Mouse (Mus musculus) T-helper 2 cell (primary cell): ENCODE measurements around the gene Mpg.

ENCODE experiments used
- in situ Hi-C: fragments of 300-600 bp; cut with MboI, MseI; formaldehyde crosslinking; loops from one replicate; pipeline ENCODE4 v1.15.1; 2025; ENCODE audit warnings: high pct_unique_total_duplicates

The Mpg gene

DNA sequence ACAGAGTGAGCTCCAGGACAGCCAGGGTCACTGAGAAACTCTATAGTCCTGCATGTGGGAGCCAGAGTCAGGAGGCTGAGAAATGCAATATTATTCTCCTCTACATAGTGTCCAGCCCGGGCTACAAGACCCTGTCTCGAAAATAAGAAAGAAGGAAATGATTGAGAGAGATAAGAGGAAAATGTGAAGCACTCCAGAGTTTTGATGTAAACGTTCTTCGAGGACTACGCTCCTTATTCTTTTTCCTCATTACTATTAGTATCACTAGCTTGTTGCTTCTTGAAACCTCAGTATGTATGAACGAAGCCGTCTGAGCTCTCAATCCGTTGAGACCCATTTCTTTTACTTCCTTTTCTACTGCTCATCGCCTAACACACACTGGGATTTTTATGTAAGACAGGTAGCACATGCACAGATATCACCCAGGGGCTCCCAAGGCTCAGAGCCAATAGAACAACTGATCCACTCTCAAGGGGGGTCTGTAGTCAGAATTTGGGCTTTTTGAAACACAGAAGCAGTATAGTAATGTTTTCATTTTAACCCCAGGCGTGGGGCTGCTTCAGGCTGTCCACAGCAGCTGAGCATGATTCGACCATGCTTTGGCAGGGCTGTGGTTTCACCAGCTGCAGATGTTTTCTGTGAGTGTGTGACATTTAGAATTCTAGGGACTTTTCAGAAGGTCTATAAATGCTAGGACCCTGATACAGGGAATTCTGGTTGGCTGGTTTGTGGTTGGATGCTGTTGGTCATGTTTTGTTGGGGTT is 24.2 kb upstream of the Mpg start:
- in situ Hi-C loops: no loop called here

- in situ Hi-C loops: loop anchor here (5.0 kb wide), 1 partner anchor 342 kb away; no protein-coding TSS in a partner anchor
Observed at GRCm38 (mm10) chr11:32205058-32205873, 21.0 kb upstream of the Mpg start, which contains the start of gene Snrnp25. Gene Snrnp25, plus strand, starts transcription at chr11:32205415.

DNA sequence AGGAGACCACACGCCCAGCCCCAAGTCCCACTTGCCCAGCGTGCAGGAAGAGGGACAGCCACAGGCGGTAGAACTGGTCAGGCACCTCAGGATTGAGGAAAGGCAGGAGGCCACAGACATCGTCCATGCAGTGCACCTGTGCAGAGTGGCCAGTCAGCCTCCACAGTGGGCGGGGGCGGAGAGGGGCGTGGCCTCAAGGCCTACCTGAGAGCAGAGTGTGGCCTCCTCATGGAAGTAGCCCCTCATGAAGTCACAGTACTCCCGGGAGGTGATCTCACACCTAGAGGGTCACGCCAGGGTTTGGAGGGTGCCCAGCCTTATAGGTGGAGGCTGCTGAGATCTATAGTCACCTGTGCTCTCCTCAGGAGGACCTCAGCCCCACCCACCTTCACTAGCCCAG is 15.7 kb upstream of the Mpg start:
- in situ Hi-C loops: no loop called here

- in situ Hi-C loops: no loop called here
Observed at GRCm38 (mm10) chr11:32215372-32216162, 10.7 kb upstream of the Mpg start.

DNA sequence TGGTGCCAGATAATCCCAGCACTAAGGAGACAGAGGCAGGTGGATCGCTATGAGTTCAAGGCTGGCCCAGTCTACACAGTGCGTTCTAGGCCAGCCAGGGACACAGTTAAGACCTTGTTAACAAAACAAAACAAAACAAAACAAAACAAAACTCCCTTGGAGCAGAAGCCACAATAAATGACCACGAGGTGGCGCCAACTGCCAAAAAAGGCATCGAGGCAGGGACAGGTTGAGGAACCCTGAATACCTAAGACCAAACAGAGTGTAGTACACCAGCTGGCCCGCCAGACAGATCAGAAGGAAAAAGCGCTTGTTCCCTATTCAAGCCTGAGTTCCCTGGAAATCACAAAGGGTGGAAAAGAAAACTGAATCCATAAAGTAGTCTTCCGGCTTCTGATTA is 9.5 kb upstream of the Mpg start:
- in situ Hi-C loops: no loop called here

GRCm38 (mm10) chr11:32218501-32219050 is 7.7 kb upstream of the Mpg start:
- in situ Hi-C loops: no loop called here

DNA sequence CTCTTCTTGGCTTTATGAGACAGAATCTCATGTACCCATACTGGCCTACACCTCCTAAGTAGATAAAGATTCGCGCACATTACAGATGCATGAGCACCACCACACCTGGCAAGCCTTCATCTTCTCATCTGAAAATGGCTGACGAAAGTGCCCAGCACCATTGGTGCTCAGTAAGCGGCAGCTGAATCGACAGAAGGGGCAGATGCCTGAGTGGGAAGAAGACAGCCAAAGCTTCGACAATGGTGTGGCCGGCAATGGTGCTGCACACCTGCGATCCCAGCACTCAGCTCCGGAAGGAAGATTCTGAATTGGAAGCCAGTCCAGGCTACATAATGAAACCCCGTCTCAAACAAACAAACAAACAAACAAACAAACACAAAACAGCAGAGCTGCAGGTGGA is 7.0 kb upstream of the Mpg start:
- in situ Hi-C loops: no loop called here

- in situ Hi-C loops: no loop called here
Observed at GRCm38 (mm10) chr11:32220607-32221224, 5.6 kb upstream of the Mpg start.

DNA sequence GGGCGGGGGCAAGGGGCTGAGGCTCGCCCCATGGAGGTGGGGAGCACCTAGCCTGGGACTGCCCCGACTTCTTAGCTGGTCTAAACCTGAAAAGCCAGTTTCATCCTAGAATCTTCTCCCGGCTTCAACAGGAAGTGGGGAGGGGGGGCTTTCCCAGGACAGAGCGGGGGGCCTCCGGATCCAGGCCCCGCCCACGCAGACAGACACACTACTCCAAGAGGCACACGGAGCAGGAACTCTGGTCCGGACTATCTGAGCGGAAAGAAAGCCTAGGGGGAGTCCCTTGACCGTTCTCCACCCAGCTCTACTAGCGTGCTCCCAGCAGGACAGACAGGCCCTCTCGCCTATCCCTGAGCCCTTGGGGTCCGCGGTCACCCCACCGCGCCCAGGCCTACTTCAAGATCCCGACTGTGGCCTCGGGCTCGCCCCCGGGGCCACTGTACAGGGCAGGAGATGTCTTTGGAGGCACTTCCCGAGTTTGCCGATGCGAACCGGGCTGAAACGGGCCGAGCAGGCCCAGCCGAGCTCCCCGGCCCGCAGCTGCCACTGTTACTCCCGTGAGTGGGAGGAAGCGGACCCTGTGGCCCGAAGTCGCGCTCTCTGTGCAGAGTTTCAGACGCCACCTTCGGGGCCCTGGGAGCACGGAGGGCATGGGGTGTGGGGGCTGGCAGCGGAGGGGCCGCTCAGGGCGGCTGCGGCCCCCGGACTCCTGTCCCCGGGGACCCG is 4.9 kb upstream of the Mpg start:
- in situ Hi-C loops: no loop called here

- in situ Hi-C loops: no loop called here
Observed at GRCm38 (mm10) chr11:32221951-32222409, 4.3 kb upstream of the Mpg start, which contains the start of gene Rhbdf1. Gene Rhbdf1, minus strand, starts transcription at chr11:32222300.

GRCm38 (mm10) chr11:32222570-32223194 is 3.6 kb upstream of the Mpg start:
- in situ Hi-C loops: no loop called here

DNA sequence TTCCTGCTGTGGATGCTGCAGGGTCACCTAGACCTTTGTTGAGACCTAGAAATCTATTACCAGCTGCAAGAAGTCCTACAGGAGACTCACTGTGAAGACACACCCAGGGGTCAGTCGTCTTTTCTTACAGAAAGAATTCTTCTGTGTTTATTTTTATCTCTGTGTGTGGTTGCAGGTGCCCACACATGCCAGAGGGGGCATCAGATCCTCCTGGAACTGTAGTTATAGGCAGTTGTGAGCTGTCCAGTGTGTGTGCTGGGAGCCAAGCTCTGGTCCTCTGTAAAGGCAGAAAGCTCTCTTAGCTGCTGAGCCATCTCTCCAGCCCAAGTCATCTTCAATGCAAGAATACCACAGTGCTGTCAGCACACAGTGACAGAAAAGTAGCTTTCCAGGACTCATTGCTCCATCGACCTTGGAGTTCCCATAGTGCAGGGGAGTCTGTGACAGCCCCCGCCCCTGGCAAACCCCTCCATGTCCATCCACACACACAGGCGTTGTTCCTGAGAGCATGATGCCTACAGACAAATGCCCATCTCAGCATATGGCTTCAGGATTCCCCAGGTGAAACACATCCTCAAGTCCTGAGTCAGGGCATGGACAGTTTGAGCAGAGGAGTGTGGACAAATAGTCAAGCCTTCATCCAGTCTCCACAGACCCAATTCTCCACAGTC is 2.9 kb upstream of the Mpg start:
- in situ Hi-C loops: no loop called here

DNA sequence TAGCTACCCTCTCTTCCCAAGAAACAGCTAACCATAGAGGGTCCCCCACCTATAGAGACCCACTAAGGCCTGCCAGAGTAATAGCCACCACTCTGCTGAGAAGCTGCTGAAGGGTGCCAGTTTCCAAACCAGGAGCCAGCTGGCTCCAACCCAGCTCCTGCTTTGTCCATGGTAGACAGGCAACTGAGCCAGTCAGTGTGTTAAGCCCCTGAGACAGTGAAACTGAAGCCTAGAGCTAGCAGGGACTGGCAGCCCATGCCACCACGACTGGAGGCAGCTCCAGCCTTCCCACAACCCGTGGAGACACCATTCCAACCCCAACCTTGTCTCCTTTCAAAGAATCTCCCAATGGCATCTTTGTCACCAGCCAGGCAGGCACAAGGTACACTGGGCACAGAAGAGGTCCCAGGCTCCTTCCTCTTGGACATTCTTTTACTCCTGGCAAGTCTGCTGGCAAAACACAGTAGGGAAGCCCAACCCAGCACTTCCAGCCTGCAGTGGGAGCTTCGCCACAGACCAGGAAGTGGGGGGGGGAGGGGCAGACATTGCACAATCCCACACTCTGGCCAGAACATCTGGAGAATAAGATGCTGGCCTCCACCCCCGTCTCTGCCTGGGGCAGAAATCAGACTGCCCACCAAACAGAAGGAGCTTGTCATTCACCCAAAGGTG is 1.7 kb upstream of the Mpg start:
- in situ Hi-C loops: no loop called here

DNA sequence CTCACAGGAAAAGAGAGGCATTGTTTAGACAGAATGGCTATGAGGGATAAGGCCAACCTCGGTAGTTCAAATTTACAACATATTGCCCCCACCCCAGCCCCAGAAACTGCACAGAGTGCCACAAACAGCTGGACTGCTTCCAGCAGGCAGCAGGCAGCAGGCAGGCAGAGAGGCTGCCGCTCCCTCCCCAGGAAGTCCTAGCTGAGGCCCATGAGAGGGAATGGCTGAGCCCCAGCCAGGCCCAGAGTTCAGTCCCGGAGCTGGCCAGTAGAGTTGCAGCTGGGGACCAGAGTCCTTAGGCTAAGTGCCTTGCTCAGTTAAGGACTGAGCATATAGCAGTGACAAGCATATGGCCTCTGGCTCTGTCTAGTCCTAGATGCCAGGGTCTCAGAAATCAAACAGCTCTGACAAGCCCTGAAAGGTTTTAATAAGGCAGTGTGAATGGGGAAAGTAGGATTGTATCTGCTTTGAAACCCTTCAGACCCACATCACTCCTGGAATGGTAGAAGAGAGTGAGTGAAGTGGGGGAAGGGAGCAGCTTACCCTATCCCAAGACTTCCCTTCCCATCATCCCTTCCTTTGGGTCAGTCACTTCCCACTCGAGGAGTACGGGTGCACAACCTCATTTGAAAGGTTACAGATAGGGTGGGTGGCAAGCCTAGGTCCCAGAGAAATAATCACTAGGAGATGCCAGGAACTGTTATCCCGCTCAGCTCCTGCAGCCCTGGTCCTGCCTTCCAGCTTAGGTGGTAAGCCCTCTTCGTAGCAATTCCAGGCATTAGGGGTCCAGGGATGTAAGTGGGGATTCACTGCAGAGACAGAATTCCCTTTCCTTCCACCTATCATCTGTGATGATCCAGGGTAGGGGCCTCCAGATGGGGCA is 842 bp upstream of the Mpg start:
- in situ Hi-C loops: no loop called here

DNA sequence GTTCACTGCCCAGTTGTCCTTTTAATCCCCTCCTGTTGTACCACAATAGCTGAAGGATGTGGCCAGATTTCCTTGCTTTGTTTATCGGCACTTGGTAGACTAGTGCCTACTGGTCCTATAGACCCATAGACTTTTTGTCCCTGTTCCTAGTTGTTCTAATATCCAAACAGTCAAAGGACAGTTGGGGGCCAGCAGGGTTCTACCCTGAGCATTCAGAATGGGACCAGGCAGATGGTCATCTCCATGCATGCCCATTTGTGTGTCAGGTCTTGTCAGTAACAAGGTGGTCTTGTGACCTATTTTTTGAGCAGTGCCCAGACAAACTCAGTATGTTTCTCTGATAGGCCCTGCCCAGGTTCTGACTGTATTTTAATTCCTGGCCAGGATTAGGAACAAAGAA is 736 bp downstream of the Mpg start:
- in situ Hi-C loops: no loop called here

DNA sequence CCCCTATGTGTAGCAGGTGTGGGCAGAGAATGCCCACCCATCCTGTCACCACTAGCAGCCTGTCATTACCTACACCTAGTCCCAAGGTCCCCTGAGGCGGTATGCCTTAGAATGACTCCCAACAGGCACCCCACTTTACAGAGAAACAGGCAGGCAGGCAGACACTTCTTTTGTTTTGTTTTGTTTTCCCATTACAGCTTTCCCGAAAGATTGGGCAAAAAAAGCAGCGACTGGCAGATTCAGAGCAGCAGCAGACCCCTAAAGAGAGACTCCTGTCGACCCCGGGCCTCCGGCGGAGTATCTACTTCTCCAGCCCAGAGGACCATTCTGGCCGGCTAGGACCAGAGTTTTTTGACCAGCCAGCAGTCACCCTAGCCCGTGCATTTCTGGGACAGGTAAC is 1.2 kb downstream of the Mpg start:
- in situ Hi-C loops: no loop called here

GRCm38 (mm10) chr11:32228292-32228845 is 2.1 kb downstream of the Mpg start:
- in situ Hi-C loops: no loop called here

- in situ Hi-C loops: no loop called here
Observed at GRCm38 (mm10) chr11:32230220-32230619, 3.9 kb downstream of the Mpg start.
